In the genomic region with DNA sequence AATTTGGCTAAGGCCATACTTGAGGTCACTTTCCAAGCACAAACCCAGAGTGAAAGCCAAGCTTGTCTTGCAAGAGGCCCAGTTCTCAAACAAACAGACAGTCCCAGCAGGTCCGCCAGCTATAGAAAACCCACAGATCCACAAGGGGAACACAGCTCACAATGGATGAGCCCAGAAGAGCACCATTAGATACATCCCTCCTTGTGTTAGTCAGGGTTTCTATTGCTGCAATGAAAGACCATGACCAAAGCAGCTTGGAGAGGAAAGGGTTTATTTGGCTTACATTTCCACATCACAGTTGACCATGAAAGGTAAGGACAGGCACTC, we compare ENCODE assay signal across 14 mouse cellular contexts. TPM values are rescaled to one million over a fixed set of nuclear protein-coding genes. Genes with fewer than 3 reads are reported as not detected.
DNase-seq lines count a peak whose midpoint lies in the region; ATAC-seq and TF ChIP-seq lines count a peak whose summit lies in the region.
"Had no signal": no experiment of that assay in that cellular context is flagged by ENCODE, and none has a peak within 500 bp of the region (broad histone marks: within the 10 kb centered on the region; RNA-seq: fewer than 3 reads in every experiment).

No protein-coding gene starts in this region.

- no peak for ATAC-seq in embryonic facial prominence, embryonic 13.5 days (ENCODE audit: insufficient number of reproducible peaks, insufficient read depth, low FRiP score, low TSS enrichment, low read depth)
- ATAC-seq in lung, embryonic 14.5 days (ENCODE audit: insufficient read depth) = no peak
- ATAC-seq in forebrain, embryonic 16.5 days = peak; percentile 36
- ATAC-seq in midbrain, embryonic 15.5 days (replicated peaks) = peak; percentile 46; the same call in 1 of the 2 replicates

- no peak for DNase-seq in embryonic facial prominence, embryonic 10.5 days (ENCODE audit: low spot score)
- no peak for DNase-seq in lung, embryonic 14.5 days
- no peak for DNase-seq in lung, adult 18-20 months
- DNase-seq in natural killer cell, adult 2 months (ENCODE audit: low spot score in 2 of 2) = no peak
- DNase-seq in left cerebral cortex, postnatal 14 days (ENCODE audit: low spot score in 2 of 2) = no peak

- WGBS in embryonic facial prominence, embryonic 13.5 days = 83% methylated on average over 1 of the region's 1 CpGs
- 85% methylated on average over 1 of the region's 1 CpGs for WGBS in embryonic facial prominence, embryonic 10.5 days
- 88% methylated on average over 1 of the region's 1 CpGs for WGBS in lung, embryonic 14.5 days
- WGBS in forebrain, embryonic 16.5 days = 79% methylated on average over 1 of the region's 1 CpGs
- 85% methylated on average over 1 of the region's 1 CpGs for WGBS in midbrain, embryonic 15.5 days

- H3K36me3 ChIP-seq in embryonic facial prominence, embryonic 13.5 days = no peaks in the 10 kb centered on the region
- H3K36me3 ChIP-seq in embryonic facial prominence, embryonic 10.5 days (replicated peaks) = no peaks in the 10 kb centered on the region
- no peaks in the 10 kb centered on the region for H3K36me3 ChIP-seq in lung, embryonic 14.5 days (ENCODE audit: insufficient read depth)
- H3K36me3 ChIP-seq in forebrain, embryonic 16.5 days (ENCODE audit: control insufficient read depth, insufficient read depth) = no peaks in the 10 kb centered on the region
- no peaks in the 10 kb centered on the region for H3K36me3 ChIP-seq in midbrain, embryonic 15.5 days (replicated peaks)
- H3K36me3 ChIP-seq: heart, embryonic 15.5 days; liver, embryonic 12.5 days had no signal

- H3K9ac ChIP-seq in embryonic facial prominence, embryonic 13.5 days = no peak overlapping the region
- H3K9ac ChIP-seq in lung, embryonic 14.5 days = no peak overlapping the region
- no peak overlapping the region for H3K9ac ChIP-seq in forebrain, embryonic 16.5 days (replicated peaks; ENCODE audit: low read depth, low read length)
- H3K9ac ChIP-seq in midbrain, embryonic 15.5 days = no peak overlapping the region
- H3K9ac ChIP-seq: liver, embryonic 12.5 days had no signal

- peak overlapping the region; percentile 55; the same call in 1 of the 2 replicates for H3K4me2 ChIP-seq in embryonic facial prominence, embryonic 13.5 days
- H3K4me2 ChIP-seq in lung, embryonic 14.5 days = peak overlapping the region; percentile 35; the same call in 1 of the 2 replicates
- H3K4me2 ChIP-seq in forebrain, embryonic 16.5 days (ENCODE audit: low read length) = no peak overlapping the region
- no peak overlapping the region for H3K4me2 ChIP-seq in midbrain, embryonic 15.5 days

- H3K9me3 ChIP-seq in embryonic facial prominence, embryonic 13.5 days = no peaks in the 10 kb centered on the region
- no peaks in the 10 kb centered on the region for H3K9me3 ChIP-seq in embryonic facial prominence, embryonic 10.5 days
- no peaks in the 10 kb centered on the region for H3K9me3 ChIP-seq in lung, embryonic 14.5 days (ENCODE audit: low read depth, low read length)
- no peaks in the 10 kb centered on the region for H3K9me3 ChIP-seq in forebrain, embryonic 16.5 days (ENCODE audit: control insufficient read depth, low read length)
- no peaks in the 10 kb centered on the region for H3K9me3 ChIP-seq in midbrain, embryonic 15.5 days
- H3K9me3 ChIP-seq: heart, embryonic 15.5 days; liver, embryonic 12.5 days had no signal

- peaks cover 17% of the 10 kb centered on the region for H3K4me1 ChIP-seq in embryonic facial prominence, embryonic 13.5 days
- peaks cover 22% of the 10 kb centered on the region for H3K4me1 ChIP-seq in embryonic facial prominence, embryonic 10.5 days
- peaks cover 6% of the 10 kb centered on the region; the same call in 1 of the 2 replicates for H3K4me1 ChIP-seq in lung, embryonic 14.5 days (ENCODE audit: insufficient read depth)
- H3K4me1 ChIP-seq in forebrain, embryonic 16.5 days (replicated peaks; ENCODE audit: control insufficient read depth, insufficient read depth, low read length) = peaks cover 10% of the 10 kb centered on the region
- peaks cover 5% of the 10 kb centered on the region; the same call in 1 of the 2 replicates for H3K4me1 ChIP-seq in midbrain, embryonic 15.5 days

- H3K27ac ChIP-seq in embryonic facial prominence, embryonic 13.5 days = no peak overlapping the region; the same call in 1 of the 2 replicates
- H3K27ac ChIP-seq in embryonic facial prominence, embryonic 10.5 days (replicated peaks) = no peak overlapping the region; the same call in 1 of the 2 replicates
- 0 out of 2 replicates have a peak overlapping the region, but pooled peaks have one; percentile 24 for H3K27ac ChIP-seq in lung, embryonic 14.5 days (ENCODE audit: low read depth)
- no peak overlapping the region for H3K27ac ChIP-seq in forebrain, embryonic 16.5 days (ENCODE audit: low read length)
- H3K27ac ChIP-seq in midbrain, embryonic 15.5 days = peak overlapping the region; percentile 2; the same call in 1 of the 2 replicates
- H3K27ac ChIP-seq: kidney, postnatal 0 days; liver, embryonic 12.5 days had no signal

- TF ChIP-seq CTCF in lung, embryonic 14.5 days (IDR thresholded peaks at IDR 0.05; ENCODE audit: low read depth) = no peak

- H3K4me3 ChIP-seq in embryonic facial prominence, embryonic 13.5 days = no peak overlapping the region
- H3K4me3 ChIP-seq in embryonic facial prominence, embryonic 10.5 days = no peak overlapping the region
- no peak overlapping the region for H3K4me3 ChIP-seq in lung, embryonic 14.5 days (ENCODE audit: low read depth, low read length)
- no peak overlapping the region for H3K4me3 ChIP-seq in forebrain, embryonic 16.5 days (replicated peaks; ENCODE audit: low read length)
- H3K4me3 ChIP-seq in midbrain, embryonic 15.5 days = no peak overlapping the region
- H3K4me3 ChIP-seq: erythroblast, embryonic 14.5 days; liver, embryonic 12.5 days had no signal

- H3K27me3 ChIP-seq in embryonic facial prominence, embryonic 13.5 days = no peaks in the 10 kb centered on the region
- peaks cover 18% of the 10 kb centered on the region for H3K27me3 ChIP-seq in embryonic facial prominence, embryonic 10.5 days (replicated peaks; ENCODE audit: low read depth, poor library complexity, severe bottlenecking)
- H3K27me3 ChIP-seq in lung, embryonic 14.5 days (ENCODE audit: insufficient read depth, low read length) = peaks cover 7% of the 10 kb centered on the region; the same call in 1 of the 2 replicates
- H3K27me3 ChIP-seq in forebrain, embryonic 16.5 days (replicated peaks; ENCODE audit: control insufficient read depth, insufficient read depth, low read length) = no peaks in the 10 kb centered on the region
- 0 out of 2 replicates have a peak, but pooled peaks cover 6% of the 10 kb centered on the region for H3K27me3 ChIP-seq in midbrain, embryonic 15.5 days (replicated peaks)

- intact Hi-C loops in left cerebral cortex, postnatal 14 days (cut with DNase I) = loop anchor here (1.0 to 10.0 kb wide), 5 partner anchors 48 to 366 kb away; partner anchors contain the start of gene Gm5134

RNA-seq across cellular contexts. Expression of gene Ggt5, which starts 2.6 kb away (rescaled TPM):
- polyA plus RNA-seq in embryonic facial prominence, embryonic 13.5 days (2015; fragmentation: Nextera tagmentation; extraction: Ambion mirVana) = 0.96 and 2.0 TPM in 2 replicates
- polyA plus RNA-seq in embryonic facial prominence, embryonic 10.5 days (2016; fragmentation: Nextera tagmentation; extraction: Ambion mirVana) = 0.75 and 0.77 TPM in 2 replicates
- polyA plus RNA-seq in lung, embryonic 14.5 days (2014; fragmentation: Nextera tagmentation; extraction: Ambion mirVana) = 0.43 and 0.71 TPM in 2 replicates
- 2.0 and 3.7 TPM in 2 replicates for polyA plus RNA-seq in forebrain, embryonic 16.5 days (2015; fragmentation: Nextera tagmentation; extraction: Ambion mirVana)
- 2.2 and 3.4 TPM in 2 replicates for polyA plus RNA-seq in midbrain, embryonic 15.5 days (2015; fragmentation: Nextera tagmentation; extraction: Ambion mirVana)
- total RNA-seq in left cerebral cortex, postnatal 14 days (2021) = 1 to 10 TPM; 4.4 to 4.5 TPM
- polyA plus RNA-seq: erythroblast, embryonic 14.5 days had no signal

RNA-seq across cellular contexts. Expression of gene Ggt1, which starts 25.1 kb away (rescaled TPM):
- polyA plus RNA-seq in embryonic facial prominence, embryonic 13.5 days (2015; fragmentation: Nextera tagmentation; extraction: Ambion mirVana) = 0.25 and 2.4 TPM in 2 replicates
- 1.5 and 2.3 TPM in 2 replicates for polyA plus RNA-seq in embryonic facial prominence, embryonic 10.5 days (2016; fragmentation: Nextera tagmentation; extraction: Ambion mirVana)
- 1.8 and 1.9 TPM in 2 replicates for polyA plus RNA-seq in lung, embryonic 14.5 days (2014; fragmentation: Nextera tagmentation; extraction: Ambion mirVana)
- polyA plus RNA-seq in forebrain, embryonic 16.5 days (2015; fragmentation: Nextera tagmentation; extraction: Ambion mirVana) = 0.53 and 1.0 TPM in 2 replicates
- polyA plus RNA-seq in midbrain, embryonic 15.5 days (2015; fragmentation: Nextera tagmentation; extraction: Ambion mirVana) = 1.2 and 1.7 TPM in 2 replicates
- 1 to 10 TPM; 1.5 to 1.6 TPM for total RNA-seq in left cerebral cortex, postnatal 14 days (2021)
- total RNA-seq: adrenal gland, postnatal 36 days had no signal
- polyA plus RNA-seq: erythroblast, embryonic 14.5 days had no signal

RNA-seq across cellular contexts. Expression of gene Lrrc75b, which starts 26.4 kb away (rescaled TPM):
- polyA plus RNA-seq in embryonic facial prominence, embryonic 13.5 days (2015; fragmentation: Nextera tagmentation; extraction: Ambion mirVana) = 3.9 and 6.6 TPM in 2 replicates
- polyA plus RNA-seq in embryonic facial prominence, embryonic 10.5 days (2016; fragmentation: Nextera tagmentation; extraction: Ambion mirVana) = 1.6 and 2.3 TPM in 2 replicates
- 0.50 and 0.69 TPM in 2 replicates for polyA plus RNA-seq in lung, embryonic 14.5 days (2014; fragmentation: Nextera tagmentation; extraction: Ambion mirVana)
- 18.0 and 23.4 TPM in 2 replicates for polyA plus RNA-seq in forebrain, embryonic 16.5 days (2015; fragmentation: Nextera tagmentation; extraction: Ambion mirVana)
- polyA plus RNA-seq in midbrain, embryonic 15.5 days (2015; fragmentation: Nextera tagmentation; extraction: Ambion mirVana) = 41.0 and 44.8 TPM in 2 replicates
- 10 to 100 TPM; 10.0 to 11.4 TPM for total RNA-seq in left cerebral cortex, postnatal 14 days (2021)
- total RNA-seq: granulocyte monocyte progenitor cell, adult 5-6 weeks had no signal
- polyA plus RNA-seq: erythroblast, embryonic 14.5 days had no signal

RNA-seq across cellular contexts. Expression of gene Susd2, which starts 57.3 kb away (rescaled TPM):
- 1.6 and 2.8 TPM in 2 replicates for polyA plus RNA-seq in embryonic facial prominence, embryonic 13.5 days (2015; fragmentation: Nextera tagmentation; extraction: Ambion mirVana)
- polyA plus RNA-seq in embryonic facial prominence, embryonic 10.5 days (2016; fragmentation: Nextera tagmentation; extraction: Ambion mirVana) = 1.6 and 1.8 TPM in 2 replicates
- polyA plus RNA-seq in lung, embryonic 14.5 days (2014; fragmentation: Nextera tagmentation; extraction: Ambion mirVana) = 5.8 and 5.9 TPM in 2 replicates
- polyA plus RNA-seq in forebrain, embryonic 16.5 days (2015; fragmentation: Nextera tagmentation; extraction: Ambion mirVana) = 1.2 and 1.3 TPM in 2 replicates
- 3.0 and 4.1 TPM in 2 replicates for polyA plus RNA-seq in midbrain, embryonic 15.5 days (2015; fragmentation: Nextera tagmentation; extraction: Ambion mirVana)
- total RNA-seq in left cerebral cortex, postnatal 14 days (2021) = 1 to 10 TPM; 4.3 to 4.8 TPM

Comparison
In these comparisons a context has a peak if more than half of its experiments do, and no peak if none do; other contexts are left out.
1. ATAC-seq: peak in forebrain, embryonic 16.5 days (single experiment) and midbrain, embryonic 15.5 days (single experiment); none in embryonic facial prominence, embryonic 13.5 days (single experiment) and lung, embryonic 14.5 days (single experiment).
2. H3K27ac ChIP-seq: peak in lung, embryonic 14.5 days (single experiment) and midbrain, embryonic 15.5 days (single experiment); none in embryonic facial prominence, embryonic 13.5 days (single experiment), embryonic facial prominence, embryonic 10.5 days (single experiment) and forebrain, embryonic 16.5 days (single experiment).
3. H3K4me2 ChIP-seq: peak in embryonic facial prominence, embryonic 13.5 days (single experiment) and lung, embryonic 14.5 days (single experiment); none in forebrain, embryonic 16.5 days (single experiment) and midbrain, embryonic 15.5 days (single experiment).